Mouse (Mus musculus) forebrain, embryonic 13.5 days (tissue): ENCODE results near the gene Oit1. TPM values are rescaled to one million over a fixed set of nuclear protein-coding genes. Genes with fewer than 3 reads are reported as not detected.

Source experiments
- ATAC-seq: fragments of 200-750 bp; cut with Nextera tagmentation; 2 replicates; pipeline ENCODE4 v1.8.0; 2017
- H3K27ac ChIP-seq: fragments of 300-500 bp; sonication (generic); 2 replicates; pipeline ENCODE4 v1.5.1; 2015; ENCODE audit warnings: inconsistent platforms, mild to moderate bottlenecking, moderate library complexity
- H3K27me3 ChIP-seq: fragments of 300-500 bp; sonication (generic); 2 replicates; pipeline ENCODE4 v1.6.1; 2015; ENCODE audit warnings: mild to moderate bottlenecking, inconsistent platforms
- H3K36me3 ChIP-seq: fragments of 300-500 bp; sonication (generic); 2 replicates; pipeline ENCODE4 v1.6.1; 2015; ENCODE audit warnings: mild to moderate bottlenecking, inconsistent platforms; ENCODE audit not compliant: poor library complexity, severe bottlenecking
- H3K4me1 ChIP-seq: fragments of 300-500 bp; sonication (generic); 2 replicates; pipeline ENCODE4 v1.6.1; 2015; ENCODE audit warnings: inconsistent platforms
- H3K4me2 ChIP-seq: fragments of 300-500 bp; sonication (generic); 2 replicates; pipeline ENCODE4 v1.6.1; 2015; ENCODE audit warnings: inconsistent platforms, mild to moderate bottlenecking, moderate library complexity
- H3K4me3 ChIP-seq: fragments of 300-500 bp; sonication (generic); 2 replicates; pipeline ENCODE4 v1.5.1; 2015; ENCODE audit warnings: mild to moderate bottlenecking, inconsistent platforms
- H3K9ac ChIP-seq: fragments of 300-500 bp; sonication (generic); 2 replicates; pipeline ENCODE4 v1.6.1; 2015; ENCODE audit warnings: mild to moderate bottlenecking, inconsistent platforms
- H3K9me3 ChIP-seq: fragments of 300-500 bp; sonication (generic); replicated peaks from 2 replicates; pipeline ENCODE4 v1.6.1; 2016; ENCODE audit warnings: inconsistent platforms
- WGBS: fragments of 180-500 bp; shearing (Covaris S2); methylation state at CpG from one replicate; pipeline ENCODE4 v1.1.7; 2015; 5-methylcytosine and 5-hydroxymethylcytosine counted together
- polyA plus RNA-seq: library from polyadenylated mRNA; unstranded; fragments of >200 nt; fragmentation: Nextera tagmentation; extraction: Ambion mirVana; gene quantifications from 2 replicates; pipeline ENCODE4 v1.2.1, GENCODE M21; 2015

Gene Oit1
- polyA plus RNA-seq, 1 experiment from 2014 or later, result not detected

- H3K9me3 ChIP-seq, result no peaks in the 10 kb centered on the region
- H3K27ac ChIP-seq, result no peak overlapping the region
- peaks cover 27% of the 10 kb centered on the region for H3K4me1 ChIP-seq
- 36% methylated on average over 3 of the region's 3 CpGs for WGBS
- H3K4me3 ChIP-seq, result no peak overlapping the region
- H3K9ac ChIP-seq, result no peak overlapping the region
- ATAC-seq, result no peak
- H3K27me3 ChIP-seq, result peaks cover 38% of the 10 kb centered on the region
- H3K4me2 ChIP-seq, result no peak overlapping the region
- H3K36me3 ChIP-seq, result no peaks in the 10 kb centered on the region
Observed at GRCm38 (mm10) chr14:8314536-8314935, 64.0 kb downstream of the Oit1 start.

- Histone ChIP-seq H3K4me1 (peaks cover 34% of the 10 kb centered on the region), H3K27me3 (peaks cover 37% of the 10 kb centered on the region), H3K4me3 (no peak overlapping the region), H3K36me3 (no peaks in the 10 kb centered on the region), H3K9ac (no peak overlapping the region), H3K27ac (no peak overlapping the region), H3K4me2 (no peak overlapping the region), H3K9me3 (no peaks in the 10 kb centered on the region)
- 42% methylated on average over 7 of the region's 7 CpGs for WGBS
- ATAC-seq, result no peak
Observed at GRCm38 (mm10) chr14:8313877-8314276, 64.7 kb downstream of the Oit1 start.

- no peaks in the 10 kb centered on the region for H3K27me3 ChIP-seq
- WGBS, result 16% methylated on average over 9 of the region's 9 CpGs
- peaks cover 14% of the 10 kb centered on the region for H3K4me1 ChIP-seq
- H3K4me3 ChIP-seq, result no peak overlapping the region
- peak; percentile 41; the same call in 1 of the 2 replicates for ATAC-seq
- no peak overlapping the region for H3K9ac ChIP-seq
- H3K4me2 ChIP-seq, result no peak overlapping the region
- no peaks in the 10 kb centered on the region for H3K36me3 ChIP-seq
- H3K27ac ChIP-seq, result no peak overlapping the region
- H3K9me3 ChIP-seq, result no peaks in the 10 kb centered on the region
Observed at GRCm38 (mm10) chr14:8309621-8310141, 68.9 kb downstream of the Oit1 start.

GRCm38 (mm10) chr14:8308650-8309049, 69.9 kb downstream of the Oit1 start:
- H3K9ac ChIP-seq, result no peak overlapping the region
- 79% methylated on average over 3 of the region's 3 CpGs for WGBS

GRCm38 (mm10) chr14:8306884-8307283, 71.7 kb downstream of the Oit1 start:
- Histone ChIP-seq H3K4me2 (no peak overlapping the region), H3K4me3 (no peak overlapping the region), H3K9me3 (no peaks in the 10 kb centered on the region), H3K27me3 (no peaks in the 10 kb centered on the region), H3K9ac (no peak overlapping the region), H3K36me3 (no peaks in the 10 kb centered on the region), H3K4me1 (peaks cover 23% of the 10 kb centered on the region), H3K27ac (no peak overlapping the region)
- 89% methylated on average over 6 of the region's 6 CpGs for WGBS
- no peak for ATAC-seq

More at GRCm38 (mm10) chr14:8308650-8309049, 69.9 kb downstream of the Oit1 start:
- H3K4me1 ChIP-seq, result peaks cover 14% of the 10 kb centered on the region
- H3K4me3 ChIP-seq, result no peak overlapping the region
- H3K27ac ChIP-seq, result no peak overlapping the region
- no peak overlapping the region for H3K4me2 ChIP-seq
- no peaks in the 10 kb centered on the region for H3K9me3 ChIP-seq
- H3K36me3 ChIP-seq, result no peaks in the 10 kb centered on the region
- no peak for ATAC-seq
- no peaks in the 10 kb centered on the region for H3K27me3 ChIP-seq

GRCm38 (mm10) chr14:8305014-8305413, 73.5 kb downstream of the Oit1 start:
- H3K27ac ChIP-seq, result no peak overlapping the region
- no peaks in the 10 kb centered on the region for H3K27me3 ChIP-seq
- H3K4me3 ChIP-seq, result no peak overlapping the region
- no peak for ATAC-seq
- H3K36me3 ChIP-seq, result no peaks in the 10 kb centered on the region
- whole genome bisulfite sequencing, result 72% methylated on average over 3 of the region's 3 CpGs
- H3K4me1 ChIP-seq, result peaks cover 22% of the 10 kb centered on the region
- H3K9ac ChIP-seq, result no peak overlapping the region
- H3K9me3 ChIP-seq, result no peaks in the 10 kb centered on the region
- no peak overlapping the region for H3K4me2 ChIP-seq

- Histone ChIP-seq H3K27me3 (peaks cover 5% of the 10 kb centered on the region; the same call in 1 of the 2 replicates), H3K9me3 (no peaks in the 10 kb centered on the region), H3K4me3 (no peak overlapping the region), H3K4me1 (peaks cover 12% of the 10 kb centered on the region), H3K4me2 (no peak overlapping the region), H3K36me3 (no peaks in the 10 kb centered on the region), H3K27ac (no peak overlapping the region), H3K9ac (no peak overlapping the region)
- ATAC-seq, result no peak
Observed at GRCm38 (mm10) chr14:8304082-8304481, 74.5 kb downstream of the Oit1 start.

GRCm38 (mm10) chr14:8302687-8303086, 75.9 kb downstream of the Oit1 start:
- Histone ChIP-seq H3K4me1 (peaks cover 9% of the 10 kb centered on the region), H3K4me2 (peak overlapping the region; percentile 25), H3K9ac (no peak overlapping the region), H3K36me3 (no peaks in the 10 kb centered on the region), H3K4me3 (no peak overlapping the region), H3K27me3 (peaks cover 5% of the 10 kb centered on the region; the same call in 1 of the 2 replicates), H3K27ac (no peak overlapping the region), H3K9me3 (no peaks in the 10 kb centered on the region)
- ATAC-seq, result peak; percentile 50
- 10% methylated on average over 9 of the region's 10 CpGs for WGBS

- Histone ChIP-seq H3K9me3 (no peaks in the 10 kb centered on the region), H3K9ac (no peak overlapping the region), H3K4me3 (no peak overlapping the region), H3K27me3 (peaks cover 5% of the 10 kb centered on the region; the same call in 1 of the 2 replicates), H3K27ac (no peak overlapping the region), H3K4me1 (peaks cover 9% of the 10 kb centered on the region), H3K36me3 (no peaks in the 10 kb centered on the region), H3K4me2 (no peak overlapping the region)
- WGBS, result 29% methylated on average over 8 of the region's 8 CpGs
- peak; percentile 56 for ATAC-seq
Observed at GRCm38 (mm10) chr14:8300281-8300680, 78.3 kb downstream of the Oit1 start.

Other genes starting within 250 kb of the Oit1 start
- 238 and 247 TPM in 2 replicates for gene Pdhb, start 205.7 kb downstream of the Oit1 start, polyA plus RNA-seq
- gene Kctd6, start 164.6 kb downstream of the Oit1 start, polyA plus RNA-seq, result 4.6 and 5.6 TPM in 2 replicates
- not detected in 2 replicates for gene Acox2, start 119.4 kb downstream of the Oit1 start, polyA plus RNA-seq
- gene Fam107a, start 60.7 kb downstream of the Oit1 start, polyA plus RNA-seq, result 0.26 and 0.30 TPM in 2 replicates